Mouse (Mus musculus) MEL (cell line): ENCODE measurements around the gene Ikzf1. TPM values are rescaled to one million over a fixed set of nuclear protein-coding genes. Genes with fewer than 3 reads are reported as not detected.

ENCODE experiments used
- DNase-seq: peaks from one replicate; pipeline ENCODE4 v3.0.0; 2011; ENCODE audit warnings: low read depth, low spot score
- H3K27ac ChIP-seq: 2 replicates; pipeline ENCODE4 v1.5.1; 2012; ENCODE audit warnings: low read depth, mild to moderate bottlenecking, control low read depth, low read length, moderate library complexity; ENCODE audit not compliant: control insufficient read depth
- H3K27me3 ChIP-seq, 2 experiments: fragments of 150-350 bp in 1 of 2; sonication (generic) in 1 of 2; 2 replicates each; pipeline ENCODE4 v1.6.1; 2012; ENCODE audit warnings: low read length in 2 of 2, mild to moderate bottlenecking in 2 of 2, improper control_type of control experiment in 1 of 2, moderate library complexity in 1 of 2; ENCODE audit not compliant: insufficient read depth in 2 of 2, control insufficient read depth in 1 of 2
- H3K36me3 ChIP-seq, 2 experiments: 2 replicates each; pipeline ENCODE4 v1.6.1; 2012 to 2014; ENCODE audit warnings: low read length in 2 of 2, improper control_type of control experiment in 1 of 2, inconsistent platforms in 1 of 2, mild to moderate bottlenecking in 1 of 2; ENCODE audit not compliant: insufficient read depth in 2 of 2, control insufficient read depth in 1 of 2
- H3K4me1 ChIP-seq, 2 experiments: fragments of 150-350 bp in 1 of 2; sonication (generic) in 1 of 2; 2 replicates each; pipeline ENCODE4 v1.6.1; 2012; ENCODE audit warnings: low read length in 2 of 2, improper control_type of control experiment in 1 of 2, mild to moderate bottlenecking in 1 of 2; ENCODE audit not compliant: insufficient read depth in 2 of 2, control insufficient read depth in 1 of 2
- H3K4me3 ChIP-seq, 2 experiments: fragments of 150-350 bp in 1 of 2; sonication (generic) in 1 of 2; 2 replicates each; pipeline ENCODE4 v1.5.1; 2012; ENCODE audit warnings: low read depth in 2 of 2, low read length in 2 of 2, mild to moderate bottlenecking in 2 of 2, moderate library complexity in 2 of 2, control low read depth in 1 of 2, improper control_type of control experiment in 1 of 2; ENCODE audit not compliant: control insufficient read depth in 1 of 2, insufficient read depth in 1 of 2
- H3K79me2 ChIP-seq: 2 replicates; pipeline ENCODE4 v1.6.1; 2012; ENCODE audit warnings: mild to moderate bottlenecking, low read length, moderate library complexity; ENCODE audit not compliant: control insufficient read depth, poor library complexity, insufficient read depth
- H3K9ac ChIP-seq: 2 replicates; pipeline ENCODE4 v1.6.1; 2012; ENCODE audit warnings: low read depth, mild to moderate bottlenecking, control low read depth, low read length, moderate library complexity; ENCODE audit not compliant: control insufficient read depth, poor library complexity, severe bottlenecking
- H3K9me3 ChIP-seq: fragments of 150-350 bp; sonication (generic); replicated peaks from 2 replicates; pipeline ENCODE4 v1.6.1; 2012; ENCODE audit warnings: mild to moderate bottlenecking, low read length, improper control_type of control experiment, moderate library complexity; ENCODE audit not compliant: insufficient read depth
- CHD1 ChIP-seq: IDR thresholded peaks from 2 replicates; pipeline ENCODE4 v1.6.1; 2012; ENCODE audit warnings: low read depth, mild to moderate bottlenecking, inconsistent platforms, low read length, improper control_type of control experiment
- CTCF ChIP-seq, 3 experiments: IDR thresholded peaks in 2 of 3; conservative IDR thresholded peaks in 1 of 3; 2 replicates each; pipeline ENCODE4 v1.5.1; 2011 to 2012; ENCODE audit warnings: low read length in 3 of 3, low read depth in 2 of 3, mild to moderate bottlenecking in 2 of 3, improper control_type of control experiment in 1 of 3, inconsistent platforms in 1 of 3, mixed read lengths in 1 of 3, moderate library complexity in 1 of 3; ENCODE audit not compliant: control insufficient read depth in 1 of 3, insufficient read depth in 1 of 3, poor library complexity in 1 of 3, severe bottlenecking in 1 of 3
- E2F4 ChIP-seq: IDR thresholded peaks from 2 replicates; pipeline ENCODE4 v1.6.1; 2011; ENCODE audit warnings: low read depth, low read length, improper control_type of control experiment, borderline replicate concordance
- ETS1 ChIP-seq: IDR thresholded peaks from 2 replicates; pipeline ENCODE4 v1.6.1; 2012; ENCODE audit warnings: low read depth, mild to moderate bottlenecking, inconsistent platforms, low read length, improper control_type of control experiment, moderate library complexity
- GATA1 ChIP-seq: IDR thresholded peaks from 2 replicates; pipeline ENCODE4 v1.6.1; 2011; ENCODE audit warnings: low read depth, low read length, improper control_type of control experiment
- MAZ ChIP-seq: IDR thresholded peaks from 2 replicates; pipeline ENCODE4 v1.6.1; 2012; ENCODE audit warnings: low read depth, mild to moderate bottlenecking, inconsistent platforms, low read length, improper control_type of control experiment
- MEF2A ChIP-seq: IDR thresholded peaks from 2 replicates; pipeline ENCODE4 v1.6.1; 2014; ENCODE audit warnings: low read depth, mild to moderate bottlenecking, inconsistent platforms, low read length, improper control_type of control experiment; ENCODE audit not compliant: poor library complexity, insufficient replicate concordance, severe bottlenecking; ENCODE audit errors: extremely low read depth
- NELFE ChIP-seq: IDR thresholded peaks from 2 replicates; pipeline ENCODE4 v1.6.1; 2011; ENCODE audit warnings: low read depth, low read length, improper control_type of control experiment
- NRF1 ChIP-seq: IDR thresholded peaks from 2 replicates; pipeline ENCODE4 v1.6.1; 2014; ENCODE audit warnings: low read depth, mild to moderate bottlenecking, inconsistent platforms, low read length, improper control_type of control experiment, moderate library complexity; ENCODE audit not compliant: poor library complexity, insufficient read depth, severe bottlenecking
- POLR2A ChIP-seq, 2 experiments: IDR thresholded peaks; 2 replicates each; pipeline ENCODE4 v1.6.1; 2011 to 2012; ENCODE audit warnings: low read length in 2 of 2, mild to moderate bottlenecking in 2 of 2, control low read depth in 1 of 2, improper control_type of control experiment in 1 of 2, low read depth in 1 of 2, moderate library complexity in 1 of 2; ENCODE audit not compliant: control insufficient read depth in 1 of 2, insufficient read depth in 1 of 2, poor library complexity in 1 of 2
- POLR2AphosphoS5 ChIP-seq: IDR thresholded peaks from 2 replicates; pipeline ENCODE4 v1.6.1; 2012; ENCODE audit warnings: low read depth, borderline replicate concordance, mild to moderate bottlenecking, inconsistent platforms, low read length, moderate library complexity, mixed read lengths
- SMC3 ChIP-seq: IDR thresholded peaks from 2 replicates; pipeline ENCODE4 v1.6.1; 2011; ENCODE audit warnings: low read depth, low read length, improper control_type of control experiment
- TBP ChIP-seq: IDR thresholded peaks from 2 replicates; pipeline ENCODE4 v1.8.0; 2011; ENCODE audit warnings: low read depth, low read length, improper control_type of control experiment
- UBTF ChIP-seq: IDR thresholded peaks from 2 replicates; pipeline ENCODE4 v1.6.1; 2012; ENCODE audit warnings: low read depth, mild to moderate bottlenecking, inconsistent platforms, low read length, improper control_type of control experiment, moderate library complexity, borderline replicate concordance; ENCODE audit not compliant: insufficient read depth
- USF1 ChIP-seq: IDR thresholded peaks from 2 replicates; pipeline ENCODE4 v1.6.1; 2014; ENCODE audit warnings: low read depth, mild to moderate bottlenecking, inconsistent platforms, low read length, improper control_type of control experiment, moderate library complexity
- ZC3H11A ChIP-seq: IDR thresholded peaks from 2 replicates; pipeline ENCODE4 v1.6.1; 2012; ENCODE audit warnings: low read depth, mild to moderate bottlenecking, inconsistent platforms, low read length, improper control_type of control experiment
- ZKSCAN1 ChIP-seq: IDR thresholded peaks from 2 replicates; pipeline ENCODE4 v1.6.1; 2012; ENCODE audit warnings: low read depth, mild to moderate bottlenecking, inconsistent platforms, low read length, improper control_type of control experiment, moderate library complexity
- ZNF384 ChIP-seq: IDR thresholded peaks from 2 replicates; pipeline ENCODE4 v1.6.1; 2012; ENCODE audit warnings: low read depth, mild to moderate bottlenecking, inconsistent platforms, low read length, improper control_type of control experiment
- polyA plus RNA-seq, 2 experiments: library from polyadenylated mRNA; stranded (reverse) in 1 of 2; unstranded in 1 of 2; fragments of >175 nt in 1 of 2; fragments of >200 nt in 1 of 2; gene quantifications; 2 replicates each; pipeline versions ENCODE4 v1.2.1 to v1.2.4; 2012; ENCODE audit warnings: low replicate concordance in 2 of 2, low read depth in 1 of 2; ENCODE audit not compliant: insufficient read length in 2 of 2, insufficient read depth in 1 of 2, missing spikeins in 1 of 2
- total RNA-seq: library from RNA; depleted of rRNA; stranded (reverse); fragments of 300-350 nt; gene quantifications from 2 replicates; pipeline ENCODE4 v1.2.3, GENCODE M21; 2012

The Ikzf1 gene
- total and polyA plus RNA-seq, 3 experiments = 28.0 to 128 (median 90.6) TPM

DNA sequence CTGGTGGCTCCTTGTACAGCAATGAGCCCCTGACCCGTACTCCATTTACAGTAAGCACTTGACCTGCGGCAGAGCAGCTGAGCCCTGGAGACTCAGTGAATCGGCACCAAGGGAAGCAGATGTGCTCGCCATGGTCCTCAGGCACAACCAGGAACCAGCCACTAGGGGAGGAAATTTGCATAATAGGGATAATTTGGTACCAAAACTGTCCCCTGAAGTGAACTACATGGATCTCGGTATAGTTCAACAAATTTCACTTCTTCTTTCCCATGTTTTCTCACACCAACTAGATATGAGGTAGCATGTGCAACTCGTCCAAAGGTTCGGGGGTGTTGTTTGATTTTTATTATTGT, 92.0 kb downstream of the Ikzf1 start:
- Histone ChIP-seq H3K79me2 (no peaks in the 10 kb centered on the region), H3K27ac (no peak overlapping the region), H3K9me3 (no peaks in the 10 kb centered on the region), H3K27me3 (no peaks in the 10 kb centered on the region), H3K36me3 (no peaks in the 10 kb centered on the region), H3K4me3 (no peak overlapping the region), H3K9ac (no peak overlapping the region), H3K4me1 (no peaks in the 10 kb centered on the region)
- DNase-seq = no peak
- TF ChIP-seq UBTF (no peak), CTCF (IDR thresholded peaks at IDR 0.05 in 2 of 3, conservative IDR thresholded peaks at IDR 0.05 in 1 of 3; ENCODE audit: control insufficient read depth in 1 of 3, insufficient read depth in 1 of 3, low read depth in 2 of 3, low read length in 3 of 3, poor library complexity in 1 of 3, severe bottlenecking in 1 of 3) (no peak), USF1 (no peak), ZC3H11A (no peak), MAZ (no peak), NRF1 (no peak), ZKSCAN1 (no peak), E2F4 (no peak), GATA1 (no peak), ZNF384 (no peak), CHD1 (no peak), POLR2AphosphoS5 (no peak), NELFE (no peak), TBP (no peak)

DNA sequence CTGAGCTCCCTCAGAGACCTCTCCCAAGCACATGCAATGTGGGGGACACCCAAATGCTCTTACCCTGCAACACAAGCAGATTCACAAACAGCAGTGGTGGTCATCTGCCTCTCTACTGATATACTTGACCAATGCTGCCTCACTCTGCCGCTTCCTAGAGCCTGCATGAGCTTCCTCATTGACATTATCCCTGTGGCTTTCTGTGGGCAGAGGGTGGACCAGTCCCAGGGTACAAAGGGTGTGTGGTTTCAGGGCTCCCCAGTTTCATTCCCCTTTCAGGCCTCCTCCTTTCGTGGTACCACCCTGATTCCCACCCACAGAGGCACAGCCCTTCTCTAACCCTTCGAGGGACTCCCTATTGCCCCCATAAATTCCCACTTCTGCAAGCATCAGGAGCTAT, 92.4 kb downstream of the Ikzf1 start:
- no peak overlapping the region for H3K4me3 ChIP-seq
- no peak overlapping the region for H3K27ac ChIP-seq
- H3K79me2 ChIP-seq = no peaks in the 10 kb centered on the region

More for the DNA sequence above, 92.4 kb downstream of the Ikzf1 start:
- H3K9me3 ChIP-seq = no peaks in the 10 kb centered on the region
- no peak for TF ChIP-seq POLR2AphosphoS5
- no peak for TF ChIP-seq MEF2A
- no peak for TF ChIP-seq NRF1
- no peak for TF ChIP-seq UBTF
- TF ChIP-seq POLR2A (IDR thresholded peaks at IDR 0.05; ENCODE audit: control insufficient read depth in 1 of 2, insufficient read depth in 1 of 2, low read depth in 1 of 2, low read length in 2 of 2, poor library complexity in 1 of 2) = no peak
- TF ChIP-seq ZKSCAN1 = no peak
- TF ChIP-seq SMC3 = no peak
- no peak for TF ChIP-seq ETS1
- no peaks in the 10 kb centered on the region for H3K27me3 ChIP-seq
- H3K4me1 ChIP-seq = no peaks in the 10 kb centered on the region
- no peak overlapping the region for H3K9ac ChIP-seq
- no peaks in the 10 kb centered on the region for H3K36me3 ChIP-seq
- no peak for DNase-seq
